Mouse (Mus musculus) neutrophil, adult 5-6 weeks (primary cell): ENCODE results near the gene Cacna1a. TPM values are rescaled to one million over a fixed set of nuclear protein-coding genes. Genes with fewer than 3 reads are reported as not detected.
"Not testable (repeated sequence)": the region's sequence is repeated elsewhere in the genome, so short reads cannot be mapped to it uniquely, and the experiment has no call there.

Experiments
- ATAC-seq: fragments of 151-379, 151-347 bp; 2 replicates; pipeline ENCODE4 v1.8.0; 2017; ENCODE audit warnings: mild to moderate bottlenecking, moderate TSS enrichment; ENCODE audit not compliant: insufficient number of reproducible peaks, poor library complexity, low FRiP score, severe bottlenecking; ENCODE audit errors: extremely low read depth
- total RNA-seq: library from RNA; stranded (forward); fragments of 200-1000 nt; gene quantifications from 2 replicates; pipeline ENCODE4 v1.2.3, GENCODE M21; 2017

The Cacna1a gene
- total RNA-seq, 1 experiment from 2014 or later, result 2.0 TPM

GRCm38 (mm10) chr8:84663483-84664327 lies 275.5 kb downstream of the Cacna1a start:
- peak; percentile 55 for ATAC-seq

- peak; percentile 38 for ATAC-seq
Measured at GRCm38 (mm10) chr8:84664566-84665384, 276.5 kb downstream of the Cacna1a start.

- no peak for ATAC-seq
Measured at GRCm38 (mm10) chr8:84665385-84665893, 277.2 kb downstream of the Cacna1a start.

- no peak for ATAC-seq
Measured at GRCm38 (mm10) chr8:84668081-84668480, 279.8 kb downstream of the Cacna1a start.

GRCm38 (mm10) chr8:84668731-84669485 lies 280.7 kb downstream of the Cacna1a start:
- ATAC-seq, result no peak

- ATAC-seq, result not testable (repeated sequence)
Measured at GRCm38 (mm10) chr8:84670295-84671006, 282.2 kb downstream of the Cacna1a start.

GRCm38 (mm10) chr8:84677305-84677704 lies 289.1 kb downstream of the Cacna1a start:
- no peak for ATAC-seq

- ATAC-seq, result no peak
Measured at GRCm38 (mm10) chr8:84681476-84681875, 293.2 kb downstream of the Cacna1a start.

GRCm38 (mm10) chr8:84682257-84682656 lies 294.0 kb downstream of the Cacna1a start:
- no peak for ATAC-seq

GRCm38 (mm10) chr8:84684537-84684936 lies 296.3 kb downstream of the Cacna1a start:
- ATAC-seq, result no peak

GRCm38 (mm10) chr8:84686191-84687002 lies 298.2 kb downstream of the Cacna1a start, which contains the start of gene Trmt1:
Trmt1 (plus strand) TSS chr8:84686307.
- ATAC-seq, result no peak

GRCm38 (mm10) chr8:84687003-84687704 lies 298.9 kb downstream of the Cacna1a start:
- no peak for ATAC-seq

GRCm38 (mm10) chr8:84687705-84688100 lies 299.5 kb downstream of the Cacna1a start, which contains the start of gene Nacc1:
Nacc1 (minus strand) TSS chr8:84687862.
- ATAC-seq, result peak; percentile 74

- peak; percentile 85 for ATAC-seq
Measured at GRCm38 (mm10) chr8:84689091-84689915, 301.1 kb downstream of the Cacna1a start.
